Mouse (Mus musculus) C2C12 (cell line): Measurements from ENCODE around the gene Alyref2.

ENCODE experiments used
- CTCF ChIP-seq: IDR thresholded peaks from one replicate; pipeline ENCODE4 v1.5.1; 2011; ENCODE audit not compliant: control insufficient read depth, insufficient read depth, insufficient read length
- MYOD1 ChIP-seq: IDR thresholded peaks from one replicate; pipeline ENCODE4 v1.6.1; 2011; ENCODE audit warnings: low read depth; ENCODE audit not compliant: control insufficient read depth, insufficient read length
- USF1 ChIP-seq: IDR thresholded peaks from one replicate; pipeline ENCODE4 v1.6.1; 2011; ENCODE audit warnings: low read depth, mild to moderate bottlenecking, control low read depth, moderate library complexity

DNA sequence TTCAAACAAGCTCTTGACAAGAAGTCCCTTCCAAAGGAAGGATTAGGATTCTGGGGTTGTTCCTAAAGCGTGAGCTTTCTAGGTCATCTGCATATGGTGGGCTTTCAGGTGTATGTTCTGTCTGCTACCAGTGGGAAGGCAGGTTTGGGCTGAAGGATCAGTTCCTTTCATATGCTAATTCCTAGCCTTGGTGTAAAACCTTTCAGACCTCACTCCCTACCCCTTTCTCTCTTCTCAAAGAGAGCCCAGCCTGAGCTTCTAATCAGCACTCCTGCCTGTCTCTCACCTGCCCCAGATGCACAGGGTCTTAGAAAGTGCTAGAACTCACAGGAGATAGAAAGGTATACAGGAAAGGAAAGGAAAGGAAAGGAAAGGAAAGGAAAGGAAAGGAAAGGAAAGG lies 31.8 kb upstream of the Alyref2 start:
- TF ChIP-seq USF1 (no peak), MYOD1 (no peak), CTCF (no peak)
